Comparison of ENCODE assay signal across 9 mouse cellular contexts in genomic region chr1:171271196-171271595, GRCm38 (mm10). TPM values are rescaled to one million over a fixed set of nuclear protein-coding genes. Genes with fewer than 3 reads are reported as not detected.
DNase-seq lines count a peak whose midpoint lies in the region; ATAC-seq and TF ChIP-seq lines count a peak whose summit lies in the region.
"Had no signal": no experiment of that assay in that cellular context is flagged by ENCODE, and none has a peak within 500 bp of the region (broad histone marks: within the 10 kb centered on the region; RNA-seq: fewer than 3 reads in every experiment).

No protein-coding gene starts in this region.

- WGBS in embryonic facial prominence, embryonic 15.5 days = 39% methylated on average over 9 of the region's 9 CpGs
- 35% methylated on average over 9 of the region's 9 CpGs for WGBS in limb, embryonic 15.5 days
- 61% methylated on average over 9 of the region's 9 CpGs for WGBS in neural tube, embryonic 15.5 days

- no peak for ATAC-seq in embryonic facial prominence, embryonic 15.5 days (ENCODE audit: insufficient number of reproducible peaks, low FRiP score, low TSS enrichment, low read depth)
- ATAC-seq in limb, embryonic 15.5 days (ENCODE audit: insufficient number of reproducible peaks, low FRiP score, low TSS enrichment, low read depth) = no peak
- ATAC-seq in neural tube, embryonic 15.5 days (ENCODE audit: low FRiP score) = no peak
- ATAC-seq in monocyte, adult 5-6 weeks (replicated peaks; ENCODE audit: insufficient number of reproducible peaks, low FRiP score, low TSS enrichment, poor library complexity, severe bottlenecking) = no peak

- no peaks in the 10 kb centered on the region for H3K9me3 ChIP-seq in embryonic facial prominence, embryonic 15.5 days (replicated peaks)
- no peaks in the 10 kb centered on the region for H3K9me3 ChIP-seq in limb, embryonic 15.5 days
- no peaks in the 10 kb centered on the region for H3K9me3 ChIP-seq in neural tube, embryonic 15.5 days (replicated peaks)

- H3K27me3 ChIP-seq in embryonic facial prominence, embryonic 15.5 days = no peaks in the 10 kb centered on the region
- no peaks in the 10 kb centered on the region for H3K27me3 ChIP-seq in limb, embryonic 15.5 days
- no peaks in the 10 kb centered on the region for H3K27me3 ChIP-seq in neural tube, embryonic 15.5 days (replicated peaks)

- H3K4me1 ChIP-seq in embryonic facial prominence, embryonic 15.5 days = peaks cover 22% of the 10 kb centered on the region
- peaks cover 17% of the 10 kb centered on the region for H3K4me1 ChIP-seq in limb, embryonic 15.5 days
- H3K4me1 ChIP-seq in neural tube, embryonic 15.5 days = peaks cover 26% of the 10 kb centered on the region

- H3K36me3 ChIP-seq in embryonic facial prominence, embryonic 15.5 days = peaks cover 37% of the 10 kb centered on the region
- H3K36me3 ChIP-seq in limb, embryonic 15.5 days = peaks cover 42% of the 10 kb centered on the region
- peaks cover 43% of the 10 kb centered on the region for H3K36me3 ChIP-seq in neural tube, embryonic 15.5 days

- H3K4me2 ChIP-seq in embryonic facial prominence, embryonic 15.5 days (replicated peaks) = peak overlapping the region; percentile 94
- H3K4me2 ChIP-seq in limb, embryonic 15.5 days = peak overlapping the region; percentile 92
- H3K4me2 ChIP-seq in neural tube, embryonic 15.5 days = peak overlapping the region; percentile 81

- DNase-seq in layer of hippocampus, adult 2 months (ENCODE audit: low spot score in 2 of 2) = no peak
- no peak for DNase-seq in layer of hippocampus, adult 9-10 months (ENCODE audit: low spot score)
- DNase-seq in retina, embryonic 14.5 days (ENCODE audit: low spot score) = no peak
- DNase-seq in left cerebral cortex, adult 11 months (ENCODE audit: low spot score) = no peak
- DNase-seq: thymus, postnatal 4 days had no signal

- H3K9ac ChIP-seq in embryonic facial prominence, embryonic 15.5 days = peak overlapping the region; percentile 65
- 0 out of 2 replicates have a peak overlapping the region, but pooled peaks have one; percentile 74 for H3K9ac ChIP-seq in limb, embryonic 15.5 days
- H3K9ac ChIP-seq in neural tube, embryonic 15.5 days (replicated peaks) = peak overlapping the region; percentile 72

- no peak overlapping the region for H3K27ac ChIP-seq in layer of hippocampus, adult 2 months
- 0 out of 2 replicates have a peak overlapping the region, but pooled peaks have one; percentile 79 for H3K27ac ChIP-seq in embryonic facial prominence, embryonic 15.5 days (replicated peaks)
- H3K27ac ChIP-seq in limb, embryonic 15.5 days = no peak overlapping the region
- H3K27ac ChIP-seq in neural tube, embryonic 15.5 days (replicated peaks) = no peak overlapping the region

- peak overlapping the region; percentile 81 for H3K4me3 ChIP-seq in layer of hippocampus, adult 2 months
- peak overlapping the region; percentile 83 for H3K4me3 ChIP-seq in embryonic facial prominence, embryonic 15.5 days (replicated peaks)
- H3K4me3 ChIP-seq in limb, embryonic 15.5 days = peak overlapping the region; percentile 80
- peak overlapping the region; percentile 61 for H3K4me3 ChIP-seq in neural tube, embryonic 15.5 days (replicated peaks)

- TF ChIP-seq CTCF in layer of hippocampus, adult 2 months (conservative IDR thresholded peaks at IDR 0.05) = no peak

RNA-seq across cellular contexts. Expression of gene B4galt3, which starts 1.1 kb away (rescaled TPM):
- 10 to 100 TPM; 73.1 to 79.3 TPM for total RNA-seq in layer of hippocampus, adult 2 months (2021)
- 75.5 and 86.7 TPM in 2 replicates for polyA plus RNA-seq in embryonic facial prominence, embryonic 15.5 days (2015; fragmentation: Nextera tagmentation; extraction: Ambion mirVana)
- polyA plus RNA-seq in limb, embryonic 15.5 days (2015; fragmentation: Nextera tagmentation; extraction: Ambion mirVana) = 63.2 and 69.1 TPM in 2 replicates
- 90.6 and 97.6 TPM in 2 replicates for polyA plus RNA-seq in neural tube, embryonic 15.5 days (2015; fragmentation: Nextera tagmentation; extraction: Ambion mirVana)
- total RNA-seq in monocyte, adult 5-6 weeks (2017) = 32.4 to 35.5 TPM (median 34.3 TPM) in 3 replicates

RNA-seq across cellular contexts. Expression of gene Ppox, which starts 9.8 kb away (rescaled TPM):
- total RNA-seq in layer of hippocampus, adult 2 months (2021) = 10 to 100 TPM; 31.2 to 42.1 TPM
- 56.9 and 58.2 TPM in 2 replicates for polyA plus RNA-seq in embryonic facial prominence, embryonic 15.5 days (2015; fragmentation: Nextera tagmentation; extraction: Ambion mirVana)
- 44.7 and 49.5 TPM in 2 replicates for polyA plus RNA-seq in limb, embryonic 15.5 days (2015; fragmentation: Nextera tagmentation; extraction: Ambion mirVana)
- polyA plus RNA-seq in neural tube, embryonic 15.5 days (2015; fragmentation: Nextera tagmentation; extraction: Ambion mirVana) = 42.7 and 48.0 TPM in 2 replicates
- total RNA-seq in monocyte, adult 5-6 weeks (2017) = 9.2 to 14.2 TPM (median 11.1 TPM) in 3 replicates

RNA-seq across cellular contexts. Expression of gene Usp21, which starts 16.6 kb away (rescaled TPM):
- total RNA-seq in layer of hippocampus, adult 2 months (2021) = 10 to 100 TPM; 61.9 to 76.6 TPM
- polyA plus RNA-seq in embryonic facial prominence, embryonic 15.5 days (2015; fragmentation: Nextera tagmentation; extraction: Ambion mirVana) = 85.1 and 91.1 TPM in 2 replicates
- polyA plus RNA-seq in limb, embryonic 15.5 days (2015; fragmentation: Nextera tagmentation; extraction: Ambion mirVana) = 81.5 and 83.1 TPM in 2 replicates
- polyA plus RNA-seq in neural tube, embryonic 15.5 days (2015; fragmentation: Nextera tagmentation; extraction: Ambion mirVana) = 87.4 and 91.6 TPM in 2 replicates
- total RNA-seq in monocyte, adult 5-6 weeks (2017) = 8.1 to 12.6 TPM (median 11.2 TPM) in 3 replicates

RNA-seq across cellular contexts. Expression of gene Ndufs2, which starts 20.0 kb away (rescaled TPM):
- total RNA-seq in layer of hippocampus, adult 2 months (2021) = 100 to 1,000 TPM; 254 to 273 TPM
- polyA plus RNA-seq in embryonic facial prominence, embryonic 15.5 days (2015; fragmentation: Nextera tagmentation; extraction: Ambion mirVana) = 217 and 248 TPM in 2 replicates
- polyA plus RNA-seq in limb, embryonic 15.5 days (2015; fragmentation: Nextera tagmentation; extraction: Ambion mirVana) = 217 and 252 TPM in 2 replicates
- 237 and 260 TPM in 2 replicates for polyA plus RNA-seq in neural tube, embryonic 15.5 days (2015; fragmentation: Nextera tagmentation; extraction: Ambion mirVana)
- 172 to 231 TPM (median 231 TPM) in 3 replicates for total RNA-seq in monocyte, adult 5-6 weeks (2017)

RNA-seq across cellular contexts. Expression of gene Adamts4, which starts 21.0 kb away (rescaled TPM):
- total RNA-seq in layer of hippocampus, adult 2 months (2021) = 10 to 100 TPM in 1 of 2 experiments, 1 to 10 TPM in 1; 9.6 to 10.9 TPM
- 26.0 and 26.6 TPM in 2 replicates for polyA plus RNA-seq in embryonic facial prominence, embryonic 15.5 days (2015; fragmentation: Nextera tagmentation; extraction: Ambion mirVana)
- 17.6 and 19.4 TPM in 2 replicates for polyA plus RNA-seq in limb, embryonic 15.5 days (2015; fragmentation: Nextera tagmentation; extraction: Ambion mirVana)
- 3.3 and 3.6 TPM in 2 replicates for polyA plus RNA-seq in neural tube, embryonic 15.5 days (2015; fragmentation: Nextera tagmentation; extraction: Ambion mirVana)
- not detected in 3 replicates for total RNA-seq in monocyte, adult 5-6 weeks (2017)
